Mouse (Mus musculus): ENCODE measurements around the gene Lmo1. TPM values are rescaled to one million over a fixed set of nuclear protein-coding genes. Genes with fewer than 3 reads are reported as not detected.

The Lmo1 gene
- polyA plus RNA-seq, 1 experiment from 2014 or later, result 11.8 TPM

DNA sequence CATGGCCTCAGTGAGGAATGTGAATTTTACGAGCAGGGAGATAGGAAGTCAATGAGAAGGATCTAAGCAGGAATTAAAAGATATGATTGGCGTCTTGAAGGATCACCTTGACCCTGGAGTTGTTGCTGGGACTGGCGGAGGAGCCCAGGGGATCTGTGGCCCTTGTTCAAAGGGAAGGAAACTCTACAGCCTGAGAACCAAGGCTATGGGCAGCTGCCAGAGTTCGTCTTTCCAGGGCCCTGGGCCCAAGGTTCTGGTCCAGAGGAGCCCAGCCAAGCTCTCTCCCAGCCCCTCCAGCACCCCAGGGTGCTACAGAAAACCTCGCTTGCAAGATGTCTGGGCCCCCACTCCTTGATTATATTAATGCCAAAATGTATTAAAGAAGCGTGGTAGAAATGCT, 21.0 kb upstream of the Lmo1 start:
- no peak for DNase-seq
- no peaks in the 10 kb centered on the region for H3K36me3 ChIP-seq (ENCODE audit: insufficient read depth)
- no peaks in the 10 kb centered on the region for H3K9me3 ChIP-seq (ENCODE audit: low read depth, low read length)
- TF ChIP-seq CTCF (IDR thresholded peaks at IDR 0.05; ENCODE audit: low read depth), result no peak
- 66% methylated on average over 6 of the region's 6 CpGs for WGBS
- peaks cover 7% of the 10 kb centered on the region; the same call in 1 of the 2 replicates for H3K4me1 ChIP-seq (ENCODE audit: insufficient read depth)
- no peak overlapping the region for H3K27ac ChIP-seq (ENCODE audit: low read depth)
- no peak overlapping the region for H3K9ac ChIP-seq
- H3K27me3 ChIP-seq (ENCODE audit: insufficient read depth, low read length), result no peaks in the 10 kb centered on the region
- no peak overlapping the region for H3K4me2 ChIP-seq
- H3K4me3 ChIP-seq (ENCODE audit: low read depth, low read length), result no peak overlapping the region
- ATAC-seq (ENCODE audit: insufficient read depth), result no peak

DNA sequence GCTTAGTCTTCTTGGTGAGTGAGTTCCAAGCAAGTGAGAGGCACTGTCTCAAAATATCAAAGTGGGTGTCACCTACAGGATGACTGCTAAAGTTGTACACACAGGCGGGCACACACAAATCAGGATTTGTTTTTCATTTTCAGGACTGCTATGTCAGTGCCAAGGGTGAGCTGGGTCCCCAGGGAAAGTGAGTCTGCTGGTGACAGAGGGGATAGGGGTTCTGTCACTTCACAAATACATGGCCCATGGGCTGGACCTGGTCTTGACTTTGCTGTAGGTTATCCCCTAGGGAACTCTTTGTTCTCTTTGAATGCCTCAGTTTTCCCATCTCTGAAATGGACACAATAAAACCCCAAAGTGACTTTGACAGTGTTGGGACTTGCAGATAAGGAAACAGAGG, 19.8 kb upstream of the Lmo1 start:
- 84% methylated on average over 1 of the region's 1 CpGs for WGBS
- Histone ChIP-seq H3K4me1 (ENCODE audit: insufficient read depth) (peaks cover 7% of the 10 kb centered on the region; the same call in 1 of the 2 replicates), H3K4me3 (ENCODE audit: low read depth, low read length) (no peak overlapping the region), H3K9ac (no peak overlapping the region), H3K27me3 (ENCODE audit: insufficient read depth, low read length) (no peaks in the 10 kb centered on the region), H3K4me2 (no peak overlapping the region), H3K9me3 (ENCODE audit: low read depth, low read length) (no peaks in the 10 kb centered on the region), H3K27ac (ENCODE audit: low read depth) (no peak overlapping the region), H3K36me3 (ENCODE audit: insufficient read depth) (no peaks in the 10 kb centered on the region)
- no peak for DNase-seq
- no peak for TF ChIP-seq CTCF (IDR thresholded peaks at IDR 0.05; ENCODE audit: low read depth)
- no peak for ATAC-seq (ENCODE audit: insufficient read depth)

DNA sequence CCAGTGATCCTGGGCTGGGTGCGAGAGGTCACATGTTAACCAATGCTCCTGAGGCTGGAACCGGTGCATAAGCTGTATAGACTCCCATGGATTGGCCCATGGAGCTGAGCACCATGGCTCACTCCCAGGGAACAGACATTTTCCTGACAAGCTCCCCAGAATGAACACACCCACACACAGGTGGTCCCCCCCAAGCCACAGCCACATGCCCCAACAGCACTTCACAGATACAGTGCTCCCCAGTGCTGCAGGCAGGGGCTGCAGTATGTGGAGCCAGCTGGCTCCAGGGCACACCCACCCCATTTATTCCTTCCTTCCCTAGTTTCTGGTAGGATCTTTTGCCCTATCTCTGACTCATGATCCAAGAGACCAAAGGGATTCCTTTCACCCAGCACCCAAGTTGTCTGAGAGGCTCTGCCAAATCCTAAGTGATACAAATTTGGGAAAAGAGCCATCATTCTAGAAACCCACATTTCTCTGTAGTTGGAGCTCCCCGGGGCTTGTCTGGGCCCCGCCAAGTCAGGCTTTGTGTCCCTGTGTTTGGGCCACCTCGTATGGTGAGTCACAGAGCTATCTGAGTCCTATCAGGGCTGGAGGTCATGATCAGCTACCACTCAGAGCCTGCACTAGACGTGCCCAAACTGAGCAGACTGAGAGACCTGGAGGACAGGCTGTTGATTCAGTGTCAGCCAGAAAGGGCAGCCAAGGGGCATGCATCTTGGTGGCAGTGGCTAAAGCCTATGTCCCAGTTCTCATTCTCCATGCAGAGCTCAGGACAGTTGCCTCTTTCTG, 12.4 kb upstream of the Lmo1 start:
- Histone ChIP-seq H3K4me1 (ENCODE audit: insufficient read depth) (peaks cover 7% of the 10 kb centered on the region; the same call in 1 of the 2 replicates), H3K4me2 (no peak overlapping the region), H3K27me3 (ENCODE audit: insufficient read depth, low read length) (no peaks in the 10 kb centered on the region), H3K36me3 (ENCODE audit: insufficient read depth) (no peaks in the 10 kb centered on the region), H3K27ac (ENCODE audit: low read depth) (no peak overlapping the region), H3K9ac (no peak overlapping the region), H3K9me3 (ENCODE audit: low read depth, low read length) (no peaks in the 10 kb centered on the region), H3K4me3 (ENCODE audit: low read depth, low read length) (no peak overlapping the region)
- 64% methylated on average over 6 of the region's 6 CpGs for WGBS
- no peak for ATAC-seq (ENCODE audit: insufficient read depth)
- no peak for TF ChIP-seq CTCF (IDR thresholded peaks at IDR 0.05; ENCODE audit: low read depth)
- DNase-seq, result no peak

DNA sequence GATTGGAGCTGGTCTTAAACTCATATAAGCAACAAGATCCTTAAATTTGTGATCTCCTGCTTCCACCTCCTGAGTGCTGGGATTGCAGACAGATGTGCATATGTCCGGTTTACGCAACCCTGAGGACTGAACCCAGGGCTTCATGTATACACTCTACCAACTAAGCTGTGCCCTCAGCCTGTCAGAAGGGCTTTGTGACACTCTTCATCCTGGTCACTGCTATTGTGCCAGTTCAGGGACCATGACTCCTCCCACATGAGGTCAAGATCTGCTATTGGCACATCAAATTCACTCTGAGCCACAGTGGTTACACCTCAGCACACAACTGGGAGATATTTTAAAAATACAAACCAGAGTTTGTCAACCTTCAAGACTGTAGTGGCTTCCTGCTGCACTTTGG, 11.0 kb upstream of the Lmo1 start:
- Histone ChIP-seq H3K27me3 (ENCODE audit: insufficient read depth, low read length) (no peaks in the 10 kb centered on the region), H3K27ac (ENCODE audit: low read depth) (no peak overlapping the region), H3K4me3 (ENCODE audit: low read depth, low read length) (no peak overlapping the region), H3K9ac (no peak overlapping the region), H3K9me3 (ENCODE audit: low read depth, low read length) (no peaks in the 10 kb centered on the region), H3K4me1 (ENCODE audit: insufficient read depth) (no peaks in the 10 kb centered on the region), H3K36me3 (ENCODE audit: insufficient read depth) (no peaks in the 10 kb centered on the region), H3K4me2 (no peak overlapping the region)
- no peak for TF ChIP-seq CTCF (IDR thresholded peaks at IDR 0.05; ENCODE audit: low read depth)
- no peak for ATAC-seq (ENCODE audit: insufficient read depth)
- 67% methylated on average over 2 of the region's 2 CpGs for WGBS
- no peak for DNase-seq

DNA sequence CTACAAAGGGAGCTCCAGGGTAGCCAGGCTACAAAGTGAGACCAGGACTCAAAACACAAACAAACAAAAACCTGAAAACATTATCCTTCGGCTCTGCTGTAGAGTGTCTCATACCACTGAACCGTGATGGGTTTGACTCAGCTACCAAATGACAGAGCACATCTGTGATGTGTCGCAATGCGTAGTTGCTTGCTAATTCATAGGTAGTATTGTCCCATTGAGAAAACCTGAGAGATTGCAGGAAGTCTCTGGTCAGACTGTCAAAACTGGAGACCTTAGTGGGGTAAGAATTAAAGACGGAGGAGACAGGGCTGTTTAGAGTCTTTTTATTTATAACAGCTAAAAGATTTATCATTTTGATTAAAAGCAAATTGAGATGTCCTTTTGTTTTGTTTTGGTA, 10.6 kb upstream of the Lmo1 start:
- no peaks in the 10 kb centered on the region for H3K27me3 ChIP-seq (ENCODE audit: insufficient read depth, low read length)
- H3K27ac ChIP-seq (ENCODE audit: low read depth), result no peak overlapping the region
- no peak overlapping the region for H3K4me3 ChIP-seq (ENCODE audit: low read depth, low read length)
- no peaks in the 10 kb centered on the region for H3K4me1 ChIP-seq (ENCODE audit: insufficient read depth)
- H3K4me2 ChIP-seq, result no peak overlapping the region
- WGBS, result 54% methylated on average over 5 of the region's 5 CpGs
- DNase-seq, result no peak
- no peak for TF ChIP-seq CTCF (IDR thresholded peaks at IDR 0.05; ENCODE audit: low read depth)
- H3K9ac ChIP-seq, result no peak overlapping the region
- H3K36me3 ChIP-seq (ENCODE audit: insufficient read depth), result no peaks in the 10 kb centered on the region
- no peaks in the 10 kb centered on the region for H3K9me3 ChIP-seq (ENCODE audit: low read depth, low read length)
- no peak for ATAC-seq (ENCODE audit: insufficient read depth)

DNA sequence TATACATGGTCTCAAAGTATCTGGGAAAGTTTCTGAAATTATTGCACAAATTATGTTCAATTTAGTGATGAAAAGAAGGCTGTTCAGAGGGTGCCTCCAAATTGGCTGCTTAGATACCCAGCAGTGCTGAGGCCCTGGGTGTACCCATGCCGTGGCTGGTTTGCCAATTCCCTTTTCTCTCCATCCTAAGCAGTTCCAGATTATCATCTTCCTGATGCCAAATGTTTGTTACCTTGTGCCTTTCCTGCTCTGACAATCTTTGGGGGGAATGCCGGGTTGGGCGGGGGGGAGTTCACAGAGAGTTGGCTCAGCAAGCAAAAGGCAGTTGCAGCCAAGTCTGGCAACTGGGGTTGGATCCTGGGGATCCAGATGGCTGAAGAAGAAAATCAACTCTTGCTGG, 1.7 kb upstream of the Lmo1 start:
- Histone ChIP-seq H3K27me3 (ENCODE audit: insufficient read depth, low read length) (peaks cover 34% of the 10 kb centered on the region), H3K4me3 (ENCODE audit: low read depth, low read length) (no peak overlapping the region), H3K4me1 (ENCODE audit: insufficient read depth) (no peaks in the 10 kb centered on the region), H3K27ac (ENCODE audit: low read depth) (no peak overlapping the region), H3K4me2 (no peak overlapping the region), H3K36me3 (ENCODE audit: insufficient read depth) (no peaks in the 10 kb centered on the region), H3K9ac (no peak overlapping the region), H3K9me3 (ENCODE audit: low read depth, low read length) (no peaks in the 10 kb centered on the region)
- ATAC-seq (ENCODE audit: insufficient read depth) (no peak), DNase-seq (no peak)
- WGBS, result 65% methylated on average over 3 of the region's 3 CpGs
- no peak for TF ChIP-seq CTCF (IDR thresholded peaks at IDR 0.05; ENCODE audit: low read depth)

DNA sequence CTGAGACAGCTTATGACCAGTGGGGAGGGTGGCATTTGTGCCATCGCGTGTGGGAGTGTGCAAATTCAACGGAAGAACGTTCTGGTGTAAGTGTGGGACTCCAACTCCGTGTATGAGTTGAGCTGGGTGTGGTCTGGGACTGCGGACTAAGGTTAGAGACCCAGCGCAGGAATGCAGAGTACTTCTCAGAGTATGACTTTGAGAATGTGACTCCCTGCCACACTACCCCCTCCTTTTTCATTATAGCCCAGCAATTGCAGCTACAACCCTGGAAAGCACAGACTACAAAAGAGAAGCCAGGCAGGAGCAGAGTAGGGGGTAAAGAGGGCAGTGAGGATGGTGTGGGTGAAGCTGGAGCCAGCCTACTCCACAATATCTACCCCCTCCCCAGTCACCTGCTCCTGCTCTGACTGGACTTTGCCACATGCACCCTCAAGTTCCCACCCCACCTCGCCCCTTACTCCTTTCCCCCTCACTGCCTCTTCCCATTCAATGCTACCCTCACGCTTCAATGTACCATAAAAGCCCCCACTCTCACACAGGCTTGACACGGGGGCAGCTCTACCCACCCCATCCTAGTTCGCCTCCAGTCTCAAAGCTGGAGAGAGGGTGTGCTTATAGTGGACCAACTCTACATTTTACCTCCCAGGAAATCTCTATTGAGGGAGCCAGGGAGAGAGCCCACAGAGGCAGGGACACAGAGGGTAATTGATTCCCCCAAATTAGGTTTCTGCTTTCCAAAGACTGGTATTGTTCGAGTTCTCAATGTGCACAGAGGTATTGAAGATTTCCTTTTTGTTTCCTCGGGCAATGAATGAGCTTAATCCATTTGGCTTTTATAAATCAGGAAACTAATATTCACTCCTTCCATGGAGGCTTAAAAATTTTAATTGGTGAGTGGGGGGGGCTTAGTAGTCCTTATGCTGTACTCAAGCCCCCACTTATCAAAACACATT, 941 bp upstream of the Lmo1 start:
- ATAC-seq (ENCODE audit: insufficient read depth), result peak; percentile 53
- H3K9me3 ChIP-seq (ENCODE audit: low read depth, low read length), result no peaks in the 10 kb centered on the region
- peak overlapping the region; percentile 60; the same call in 1 of the 2 replicates for H3K4me3 ChIP-seq (ENCODE audit: low read depth, low read length)
- DNase-seq, result peak; percentile 25
- no peak overlapping the region for H3K27ac ChIP-seq (ENCODE audit: low read depth)
- H3K27me3 ChIP-seq (ENCODE audit: insufficient read depth, low read length), result peaks cover 34% of the 10 kb centered on the region
- H3K9ac ChIP-seq, result no peak overlapping the region
- TF ChIP-seq CTCF (IDR thresholded peaks at IDR 0.05; ENCODE audit: low read depth), result no peak
- peak overlapping the region; percentile 99 for H3K4me2 ChIP-seq
- WGBS, result 28% methylated on average over 13 of the region's 13 CpGs
- H3K36me3 ChIP-seq (ENCODE audit: insufficient read depth), result no peaks in the 10 kb centered on the region
- no peaks in the 10 kb centered on the region for H3K4me1 ChIP-seq (ENCODE audit: insufficient read depth)
